Mouse (Mus musculus): ENCODE data around the gene Txnrd3.

Txnrd3 gene

DNA sequence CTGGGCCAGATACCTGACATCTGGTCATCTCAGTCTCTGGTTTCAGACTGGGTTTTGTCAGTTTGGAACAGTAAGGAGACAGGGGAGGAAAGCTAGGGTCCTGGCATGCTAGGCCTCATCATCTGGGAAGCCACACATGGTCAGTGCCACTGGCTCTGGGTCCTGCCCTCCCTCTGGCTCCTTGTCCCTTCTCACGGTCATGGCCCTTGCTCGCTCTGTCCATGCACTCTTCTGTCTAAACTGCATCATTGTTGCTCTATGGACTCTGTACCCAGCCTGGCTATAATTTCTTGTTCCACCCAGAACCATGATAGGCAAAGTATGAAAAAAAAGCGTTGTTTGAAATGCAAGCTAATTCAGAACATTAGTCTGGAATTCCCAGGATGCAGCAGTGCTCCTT lies 11.2 kb downstream of the Txnrd3 start:
- DNase-seq (ENCODE audit: low spot score) = no peak

DNA sequence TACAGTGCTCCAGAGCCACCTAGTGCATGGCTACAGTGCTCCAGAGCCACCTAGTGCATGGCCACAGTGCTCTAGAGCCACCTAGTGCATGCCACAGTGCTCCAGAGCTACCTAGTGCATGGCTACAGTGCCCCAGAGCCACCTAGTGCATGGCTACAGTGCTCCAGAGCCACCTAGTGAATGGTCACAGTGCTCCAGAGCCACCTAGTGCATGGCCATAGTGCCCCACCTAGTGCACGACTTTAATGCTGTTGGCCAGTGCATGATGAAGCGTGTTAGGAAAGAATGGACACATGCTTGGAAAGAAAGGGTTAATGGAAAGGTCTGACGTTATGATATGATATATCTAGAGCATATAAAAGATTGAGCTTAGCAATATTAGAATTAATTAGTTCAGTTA lies 14.6 kb downstream of the Txnrd3 start:
- no peak for DNase-seq (ENCODE audit: low spot score)

DNA sequence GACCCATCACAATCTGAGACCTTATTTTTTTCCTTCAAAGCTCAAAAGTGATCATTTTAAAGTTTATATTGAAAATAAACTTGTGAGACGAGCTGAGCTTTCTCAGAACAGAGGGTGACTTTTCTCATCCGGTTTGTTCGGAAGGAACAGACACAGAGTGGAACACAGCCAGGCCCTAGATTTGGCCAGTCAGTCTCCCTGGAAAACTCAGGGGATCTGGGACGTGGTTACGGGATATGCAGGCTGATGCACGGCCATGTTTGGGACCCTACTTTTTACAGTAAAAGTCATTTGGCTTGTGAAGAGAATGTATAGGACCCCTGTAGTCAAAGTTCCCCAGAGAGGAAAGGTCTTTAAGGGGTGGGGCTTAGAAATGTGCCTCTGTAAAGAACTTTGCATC lies 15.1 kb downstream of the Txnrd3 start:
- no peak for DNase-seq (ENCODE audit: low spot score)

DNA sequence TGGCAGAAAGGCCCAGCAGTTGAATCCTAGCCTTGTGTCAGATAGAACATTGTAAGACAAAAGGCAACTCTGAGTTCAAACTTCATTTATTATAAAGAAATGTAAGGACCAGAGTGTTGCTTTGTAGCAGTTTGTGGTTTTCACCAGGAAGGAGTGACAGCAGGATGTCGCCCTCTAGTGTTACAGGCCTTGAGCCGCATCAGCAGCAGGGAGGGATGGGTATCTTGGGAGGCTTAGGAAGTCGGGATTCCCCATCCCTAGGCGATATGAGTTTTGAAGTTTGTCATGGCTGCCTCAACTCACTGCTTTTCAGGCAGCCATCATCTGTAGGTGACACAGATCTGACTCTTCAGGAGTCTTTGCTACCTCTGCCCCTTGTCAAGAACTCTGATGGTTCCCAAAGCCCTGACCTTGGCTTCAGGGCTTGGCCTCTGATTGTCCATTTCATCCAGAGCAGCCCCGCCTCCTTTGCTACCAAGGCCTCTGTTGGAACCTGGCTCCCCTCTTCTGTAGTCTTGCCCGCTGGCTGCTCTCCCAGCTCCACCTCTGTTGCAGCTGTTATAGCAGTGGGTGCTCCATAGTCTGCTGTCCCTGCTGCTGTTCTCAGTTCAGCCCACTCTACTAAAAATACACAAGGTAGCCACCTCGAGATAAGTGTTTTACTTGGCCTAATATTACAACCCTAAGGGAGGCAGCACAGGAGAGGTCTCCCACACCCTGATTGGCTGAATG lies 16.1 kb downstream of the Txnrd3 start:
- DNase-seq (ENCODE audit: low spot score) = no peak

DNA sequence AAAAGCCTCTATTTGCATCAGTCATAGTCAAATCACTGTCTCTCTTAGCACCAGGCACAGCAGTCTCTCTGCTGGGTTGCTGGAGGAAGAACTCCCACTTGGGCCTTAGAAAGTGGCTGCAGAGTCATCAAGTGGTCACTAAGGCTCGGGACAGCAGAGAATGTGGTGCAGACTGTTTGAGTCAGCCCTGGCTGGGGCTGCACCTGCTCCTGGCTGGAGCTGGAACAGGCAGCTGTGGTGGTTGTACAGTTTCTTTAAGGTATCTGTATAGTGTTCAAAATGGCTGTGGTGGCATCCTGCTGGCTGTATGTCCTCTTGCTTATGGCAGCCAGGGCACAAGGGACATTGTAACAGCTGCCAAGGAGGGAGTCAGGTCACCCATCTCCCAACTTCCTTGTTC lies 16.7 kb downstream of the Txnrd3 start:
- DNase-seq (ENCODE audit: low spot score) = no peak

DNA sequence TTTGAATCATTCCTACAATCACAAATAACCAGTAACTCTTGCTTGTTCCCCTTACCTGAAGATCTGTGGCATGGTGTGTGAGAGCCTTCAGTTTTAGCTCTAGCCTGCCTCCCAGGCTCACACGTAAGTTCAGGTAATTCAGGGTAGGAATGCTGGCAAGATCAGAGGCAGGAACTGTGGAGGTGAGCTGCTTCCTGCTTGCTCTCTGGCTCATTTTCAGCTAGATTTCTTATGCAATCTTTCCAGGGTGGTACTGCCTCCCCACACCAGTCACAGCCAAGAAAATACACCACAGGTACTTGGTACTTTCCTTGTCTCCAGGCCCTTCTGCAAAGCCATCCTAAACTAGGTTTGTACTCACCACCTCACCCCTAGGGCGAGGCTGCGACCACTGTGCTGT lies 18.7 kb downstream of the Txnrd3 start:
- DNase-seq (ENCODE audit: low spot score) = no peak

DNA sequence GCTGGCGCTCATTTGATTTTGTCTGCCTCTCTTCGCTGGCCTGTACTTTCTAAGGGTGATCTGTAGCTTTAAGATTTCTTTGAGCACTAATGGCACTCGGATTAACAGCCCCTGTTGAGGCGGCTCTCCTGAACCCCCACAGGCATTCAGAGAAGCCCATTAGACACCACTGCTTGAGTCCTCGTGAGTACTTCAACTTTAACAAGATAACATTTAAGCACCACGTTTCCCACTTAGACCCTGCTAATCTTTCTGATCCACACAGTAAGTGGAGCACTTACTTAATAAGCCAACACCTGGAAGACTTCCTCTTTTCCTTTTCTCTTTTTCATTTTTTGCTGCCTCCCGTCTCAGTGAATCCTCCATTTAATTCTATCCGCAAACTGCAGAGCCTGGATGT lies 21.4 kb downstream of the Txnrd3 start:
- DNase-seq (ENCODE audit: low spot score) = no peak

DNA sequence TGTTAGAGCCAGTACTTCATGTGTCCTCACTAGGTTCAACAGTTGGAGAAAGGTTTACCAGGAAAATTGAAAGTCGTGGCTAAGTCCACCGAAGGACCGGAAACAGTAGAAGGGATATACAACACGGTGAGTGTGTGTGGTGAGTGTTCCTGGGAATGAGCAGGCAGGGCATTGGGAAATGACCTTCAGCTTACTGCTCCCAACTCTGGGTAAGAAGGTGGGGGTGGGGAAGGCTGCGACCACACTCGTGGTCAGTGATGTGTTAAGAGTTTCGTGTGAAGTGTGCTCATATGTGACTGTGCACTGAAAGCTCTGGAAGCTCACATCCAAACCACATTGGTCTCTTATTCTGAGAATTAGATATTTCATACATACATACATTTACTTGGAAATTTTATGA lies 21.9 kb downstream of the Txnrd3 start:
- no peak for DNase-seq (ENCODE audit: low spot score)

DNA sequence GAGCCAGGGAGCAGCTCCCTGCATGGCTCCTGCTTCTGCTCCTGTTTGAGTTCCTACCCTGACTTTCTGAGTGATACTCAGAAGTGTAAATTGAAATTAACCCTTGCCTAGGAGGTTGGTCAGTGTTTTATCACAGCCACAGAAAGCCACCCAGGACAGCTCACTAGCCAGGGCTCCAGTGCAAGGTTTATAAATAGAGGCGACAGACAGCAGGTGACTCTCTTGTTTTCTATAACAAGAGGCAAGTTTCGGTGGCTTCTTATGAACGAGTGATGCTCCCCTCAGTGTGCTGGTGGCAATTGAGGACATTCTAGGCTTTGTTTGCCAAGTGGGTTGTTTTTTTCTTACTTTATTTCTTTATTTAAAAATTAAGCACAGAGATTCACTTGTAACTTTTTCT lies 23.2 kb downstream of the Txnrd3 start:
- DNase-seq (ENCODE audit: low spot score) = no peak

DNA sequence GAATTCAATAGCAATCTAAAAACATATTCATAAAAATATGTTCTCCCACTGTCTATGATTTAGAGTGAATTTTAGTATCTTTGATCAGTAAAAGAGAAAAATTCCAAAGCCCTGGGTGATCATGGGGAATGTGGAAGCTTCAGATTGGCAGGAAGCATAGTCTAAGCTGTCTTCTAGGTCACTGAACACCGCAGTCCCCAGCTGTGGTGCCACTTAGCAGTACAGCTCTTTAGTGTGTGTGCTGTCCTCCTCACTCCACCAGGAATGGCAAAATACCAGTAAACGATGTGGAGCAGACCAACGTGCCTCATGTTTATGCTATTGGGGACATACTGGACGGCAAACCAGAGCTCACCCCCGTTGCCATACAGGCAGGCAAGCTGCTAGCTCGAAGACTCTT lies 25.8 kb downstream of the Txnrd3 start:
- no peak for DNase-seq (ENCODE audit: low spot score)

DNA sequence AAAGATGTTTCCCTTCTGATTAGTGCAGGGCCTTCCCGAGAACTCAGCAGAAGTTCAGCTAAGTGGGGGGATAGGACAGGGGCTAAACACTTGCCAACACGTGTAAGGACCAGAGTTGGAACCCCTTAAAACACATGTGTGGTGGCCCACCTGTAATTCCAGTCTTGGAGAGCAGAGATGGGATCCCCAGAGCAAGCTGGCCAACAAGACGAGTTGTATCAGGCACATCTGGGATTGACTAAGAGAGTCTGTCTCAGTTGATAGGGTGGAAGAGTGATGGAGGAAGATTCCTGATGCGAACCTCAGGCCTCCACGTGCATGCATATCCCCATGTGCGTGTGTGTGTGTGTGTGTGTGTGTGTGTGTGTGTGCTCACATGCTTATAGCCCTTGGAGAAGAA lies 27.6 kb downstream of the Txnrd3 start:
- DNase-seq (ENCODE audit: low spot score) = no peak

DNA sequence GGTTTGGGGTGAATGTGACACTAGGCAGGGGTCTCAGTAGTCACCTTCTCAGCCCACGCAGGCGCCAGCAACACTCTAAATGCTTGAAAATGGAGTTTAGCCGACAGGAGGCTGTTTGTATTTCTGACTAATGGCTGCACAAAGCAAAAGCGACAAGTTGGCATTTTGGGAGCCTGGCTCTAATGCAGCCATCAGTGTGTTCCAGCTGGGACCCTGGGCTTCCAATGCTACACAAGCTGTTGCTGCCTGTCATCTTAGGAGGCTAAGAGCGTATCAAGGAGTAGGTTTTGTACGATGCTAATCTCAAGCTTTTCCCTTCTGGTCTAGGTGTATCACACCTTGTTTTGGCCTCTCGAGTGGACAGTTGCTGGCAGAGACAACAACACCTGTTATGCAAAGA lies 28.9 kb downstream of the Txnrd3 start:
- DNase-seq (ENCODE audit: low spot score) = no peak

DNA sequence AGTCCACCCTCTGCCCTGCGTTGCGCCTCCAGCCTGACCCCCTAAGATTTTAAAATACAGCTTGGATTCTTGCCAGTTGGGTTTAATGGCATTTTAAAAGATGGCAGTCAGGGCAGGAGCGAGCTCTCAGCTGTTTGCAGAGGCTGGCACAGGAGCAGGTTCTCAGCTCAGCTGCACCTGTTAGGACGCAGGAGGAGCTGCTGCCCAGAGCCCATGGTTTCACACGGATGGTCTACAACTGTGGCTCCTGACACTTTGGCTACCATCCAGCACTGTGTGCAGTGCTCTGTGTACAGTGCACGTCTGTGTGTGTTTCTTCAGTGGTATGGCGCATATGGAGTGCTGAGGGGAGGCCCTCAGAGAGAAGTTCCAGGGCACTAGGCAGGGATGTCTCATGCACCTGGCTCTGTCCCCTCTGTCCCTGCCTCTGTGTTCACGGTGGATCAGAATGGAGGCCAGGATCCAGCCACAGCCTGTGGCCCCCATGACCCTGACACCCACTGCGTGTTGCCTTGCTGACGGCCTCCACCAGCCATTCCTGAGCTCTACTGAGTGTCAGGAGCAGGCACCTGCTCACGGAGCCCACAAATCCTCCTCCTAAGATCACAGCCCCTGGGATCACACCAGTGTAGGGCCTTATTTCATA lies 29.5 kb downstream of the Txnrd3 start:
- DNase-seq (ENCODE audit: low spot score) = no peak

DNA sequence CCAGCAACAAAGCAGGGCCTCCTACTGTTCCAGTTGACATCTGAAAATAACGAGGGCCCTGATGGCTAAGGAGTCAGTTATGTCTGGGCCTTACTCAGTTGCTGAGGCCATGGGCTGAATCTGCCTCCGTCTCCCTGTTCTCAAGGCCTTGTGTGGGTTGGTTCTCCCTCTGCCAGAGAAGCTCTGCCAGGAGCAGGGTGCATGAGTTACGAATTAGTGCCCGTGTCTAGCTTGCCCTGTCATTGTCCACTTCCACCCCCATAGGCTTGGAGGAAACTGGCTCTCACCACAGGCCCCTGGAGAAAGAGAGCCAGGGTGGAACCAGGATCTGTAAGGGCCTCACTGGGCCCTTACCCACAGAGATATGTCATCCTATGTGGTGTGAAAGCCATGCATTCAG lies 34.7 kb downstream of the Txnrd3 start:
- DNase-seq (ENCODE audit: low spot score) = no peak

DNA sequence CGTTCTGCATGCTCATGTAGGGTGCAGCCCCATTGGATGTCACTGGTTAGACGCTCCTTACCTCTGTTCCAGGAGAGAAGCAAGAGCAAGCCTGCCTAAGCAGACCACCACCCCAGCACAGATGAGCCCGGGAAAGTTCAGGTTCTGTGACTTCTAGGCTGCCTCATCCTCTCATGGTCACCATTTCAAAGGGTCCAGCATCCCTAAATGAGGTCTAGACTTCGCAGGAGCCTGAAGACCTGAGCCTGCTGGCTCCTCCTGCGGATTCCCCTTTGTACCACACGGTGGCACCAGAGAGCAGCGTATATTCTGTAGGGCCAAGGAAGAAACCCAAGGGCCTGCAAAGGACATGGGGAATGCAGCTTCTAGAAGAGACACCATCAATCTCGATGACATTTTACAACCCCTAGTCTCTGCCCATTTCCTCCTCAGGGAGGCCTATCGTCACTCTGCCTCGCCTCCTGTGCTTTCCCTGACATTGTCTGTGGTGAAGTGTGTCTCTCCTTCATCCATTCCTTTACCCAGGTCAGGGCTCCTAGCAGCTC lies 35.6 kb downstream of the Txnrd3 start:
- peak; percentile 17 for DNase-seq (ENCODE audit: low spot score)

DNA sequence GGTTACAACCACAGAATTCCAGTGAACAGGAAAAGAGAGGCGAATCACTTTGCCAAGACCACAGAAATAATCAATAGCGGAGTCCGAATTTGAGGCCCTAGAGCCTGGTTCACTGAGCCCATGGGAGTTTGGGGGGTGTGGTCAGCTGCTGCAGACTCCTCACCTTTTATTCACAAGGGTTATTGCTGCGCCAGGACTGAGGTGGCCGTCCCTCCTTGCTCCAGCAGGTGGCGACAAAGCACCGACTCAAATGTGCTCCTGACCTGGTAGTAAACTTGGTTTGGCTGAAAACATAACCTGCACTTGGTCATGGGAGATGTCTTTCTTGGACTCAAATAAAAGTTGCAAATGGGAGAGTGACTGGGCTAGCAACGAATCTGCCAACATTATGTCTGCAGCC lies 36.4 kb downstream of the Txnrd3 start:
- peak; percentile 27 for DNase-seq (ENCODE audit: low spot score)

DNA sequence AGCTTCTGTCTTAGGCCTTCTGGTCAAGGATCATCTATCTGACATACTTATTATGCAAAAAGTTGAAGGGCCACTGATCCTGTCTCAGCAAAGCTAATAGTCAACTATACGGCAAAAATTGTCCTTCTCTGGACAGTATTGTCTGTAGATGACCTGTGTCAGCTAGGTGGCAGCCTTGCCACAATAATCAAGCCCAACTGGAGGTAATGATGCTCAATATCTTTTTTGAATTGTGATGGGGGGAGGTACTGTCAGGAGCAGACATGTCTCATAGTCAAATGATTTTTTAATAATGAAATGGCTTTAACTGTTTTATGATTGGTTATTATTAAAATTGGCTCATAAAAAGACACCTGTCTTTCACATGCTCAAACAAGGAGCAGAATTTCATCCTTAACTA lies 40.4 kb downstream of the Txnrd3 start:
- DNase-seq (ENCODE audit: low spot score) = no peak

DNA sequence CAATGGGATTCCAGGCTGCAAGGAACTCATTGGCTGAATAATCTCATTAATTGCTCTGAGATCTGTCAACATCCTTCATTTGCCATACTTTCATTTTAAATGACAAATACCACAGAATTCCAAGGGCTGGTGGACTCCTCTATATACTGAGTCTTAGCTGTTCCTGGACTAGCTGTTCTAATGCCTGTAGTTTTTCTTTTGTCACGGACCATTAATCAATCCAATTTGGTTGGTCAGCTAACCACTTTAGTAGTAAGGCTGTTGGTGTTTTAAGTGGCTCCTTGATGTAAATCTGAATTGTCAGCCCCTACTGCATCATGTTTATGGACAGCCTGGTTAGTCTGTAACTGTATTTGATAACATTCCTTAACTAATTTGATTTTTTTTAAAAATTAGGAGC lies 43.3 kb downstream of the Txnrd3 start:
- DNase-seq (ENCODE audit: low spot score) = no peak

DNA sequence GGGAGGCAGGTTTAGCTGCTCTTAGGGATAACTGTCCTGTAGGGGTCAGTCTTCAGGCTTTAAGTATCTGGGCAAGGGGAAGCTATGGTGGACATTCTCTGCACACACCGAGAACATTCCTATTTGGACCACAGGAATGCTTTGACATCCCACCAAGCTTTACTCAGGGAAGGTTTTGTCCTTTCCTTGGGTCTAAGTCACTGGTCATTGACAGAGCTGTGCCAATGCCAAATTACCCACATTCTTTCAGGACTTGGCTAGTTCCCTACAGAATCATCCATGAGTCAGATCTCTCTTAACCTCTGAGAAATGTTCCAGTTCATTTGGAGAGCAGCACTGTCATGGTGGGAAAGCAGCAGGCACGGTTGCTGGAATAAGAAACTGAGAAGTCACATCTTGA lies 62.8 kb downstream of the Txnrd3 start:
- no peak for DNase-seq (ENCODE audit: low spot score)

DNA sequence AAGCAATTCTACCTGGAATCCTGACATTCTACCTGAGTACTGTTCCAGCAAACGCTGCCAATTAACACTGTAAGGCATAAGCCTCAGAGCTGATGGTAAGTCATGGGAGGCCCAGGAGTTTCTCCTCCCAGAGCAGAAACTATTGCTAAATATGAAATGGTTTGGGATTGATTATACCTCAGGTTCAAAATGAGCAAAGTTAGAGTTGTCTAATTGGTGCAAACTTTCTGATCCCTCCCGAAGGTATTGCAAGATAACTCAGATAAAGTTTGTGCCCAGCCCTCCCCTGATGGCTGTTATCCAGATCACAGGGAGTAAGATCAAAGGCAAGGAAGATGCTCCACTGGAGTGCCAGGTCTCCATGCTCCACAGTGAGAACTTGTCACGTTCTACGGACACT lies 63.5 kb downstream of the Txnrd3 start, which contains the start of gene Vmn1r40:
Gene Vmn1r40 (plus strand): TSS at position 301 of the 400 bp plus-strand sequence.
- no peak for DNase-seq (ENCODE audit: low spot score)

DNA sequence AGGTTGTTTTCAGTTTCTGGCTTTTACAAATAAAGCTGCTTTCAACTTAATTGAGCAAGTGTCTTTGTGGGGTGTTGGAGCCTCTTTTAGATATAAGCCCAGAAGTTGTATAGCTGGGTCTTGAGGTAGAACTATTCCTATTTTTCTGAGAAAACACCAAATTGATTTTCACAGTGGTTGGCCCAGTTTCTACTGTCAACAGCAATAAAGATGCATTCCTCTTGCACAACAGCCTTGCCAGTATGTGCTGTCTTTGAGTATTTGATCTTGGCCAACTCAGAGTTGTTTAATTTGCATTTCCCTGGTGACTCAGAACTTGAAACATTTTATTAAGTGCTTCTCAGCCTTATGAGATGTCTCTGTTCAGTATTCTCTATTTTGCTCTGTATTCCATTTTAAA lies 74.3 kb downstream of the Txnrd3 start:
- DNase-seq (ENCODE audit: low spot score) = no peak
